Mouse (Mus musculus) thymus, postnatal 4 days (tissue): ENCODE measurements around the gene Gstm5.

Source experiments
- DNase-seq: peaks from one replicate; pipeline ENCODE4 v3.0.0; 2021

Gene Gstm5

GRCm38 (mm10) chr3:107932128-107932527, 36.5 kb downstream of the Gstm5 start:
- DNase-seq, result no peak

DNA sequence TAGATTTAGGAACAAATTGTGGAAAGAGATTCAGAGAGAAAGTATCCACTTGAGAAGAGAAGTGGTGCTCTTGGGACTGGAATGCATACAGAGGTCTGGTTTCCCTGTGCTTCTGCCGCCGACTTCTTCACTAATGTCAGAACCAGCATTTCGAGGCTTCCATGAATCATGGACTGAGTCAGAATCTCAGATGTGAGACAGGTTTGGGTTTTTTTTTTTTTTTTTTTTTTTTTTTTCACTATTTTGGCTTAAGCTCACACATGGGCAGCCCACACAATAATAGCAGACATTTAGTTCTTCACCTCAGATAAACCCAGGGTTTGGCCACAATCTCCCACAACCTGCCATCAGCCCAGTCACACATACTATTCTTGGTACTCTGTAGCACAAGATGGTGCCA, 39.6 kb downstream of the Gstm5 start:
- DNase-seq, result no peak

GRCm38 (mm10) chr3:107935888-107936287, 40.3 kb downstream of the Gstm5 start:
- no peak for DNase-seq

- DNase-seq, result peak; percentile 68
Measured at GRCm38 (mm10) chr3:107939403-107939802, 43.8 kb downstream of the Gstm5 start.

DNA sequence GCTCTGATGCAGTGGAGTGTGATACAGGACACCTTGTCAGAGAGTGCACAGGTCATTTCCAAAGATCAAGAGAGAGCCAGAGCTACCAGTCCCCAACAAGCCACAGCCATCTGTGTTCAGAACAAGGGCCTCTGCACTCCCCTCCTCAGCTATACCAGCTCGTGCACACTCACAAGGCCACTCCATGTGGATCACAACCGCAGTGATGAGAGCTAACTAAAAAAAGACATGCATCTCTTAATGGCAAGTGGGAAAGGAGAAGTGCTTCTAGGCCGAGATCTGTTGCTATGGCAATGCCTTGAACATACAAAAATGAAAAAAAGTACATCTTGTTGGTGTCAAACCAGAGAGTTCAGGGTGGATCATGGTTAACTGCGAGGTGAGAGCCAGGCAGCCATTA, 44.2 kb downstream of the Gstm5 start:
- DNase-seq, result no peak

DNA sequence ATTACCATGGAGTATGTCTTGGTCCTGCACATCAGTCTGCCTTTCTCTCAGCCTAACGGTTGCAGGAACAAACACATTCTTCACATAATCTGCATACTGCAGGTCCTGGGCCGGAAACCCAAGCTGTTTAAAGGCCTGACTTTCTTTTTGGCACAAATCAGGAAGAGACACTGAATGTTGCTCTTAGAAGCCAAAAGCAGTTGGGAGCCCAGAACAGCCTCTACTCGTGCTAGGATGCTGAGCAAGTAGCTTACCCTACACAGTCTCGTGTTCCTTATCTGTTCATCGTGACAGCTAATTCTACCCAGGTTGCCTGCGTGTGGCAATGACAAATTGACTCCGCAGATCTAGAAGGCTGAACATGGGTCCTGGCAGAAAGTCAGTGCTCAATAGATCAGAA, 44.9 kb downstream of the Gstm5 start:
- no peak for DNase-seq

DNA sequence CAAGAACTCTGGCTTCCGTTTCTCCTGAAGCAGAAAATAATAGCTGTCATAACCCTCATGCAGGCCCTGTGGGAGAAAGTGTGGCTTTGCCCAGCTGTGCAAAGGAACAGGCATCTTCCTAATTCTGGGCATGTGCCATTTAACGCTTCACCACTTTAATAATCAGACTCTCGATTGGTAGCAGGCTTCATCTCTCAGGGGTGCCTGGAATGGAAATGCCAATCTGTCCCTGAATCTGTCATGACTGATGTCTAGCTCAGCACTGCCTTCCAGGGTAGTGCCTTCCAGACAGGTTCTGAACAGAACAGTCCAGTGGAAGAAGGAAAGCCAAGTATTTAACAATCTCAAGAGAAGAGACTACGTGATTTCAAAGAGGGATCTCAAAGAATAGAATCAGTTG, 45.6 kb downstream of the Gstm5 start:
- no peak for DNase-seq

DNA sequence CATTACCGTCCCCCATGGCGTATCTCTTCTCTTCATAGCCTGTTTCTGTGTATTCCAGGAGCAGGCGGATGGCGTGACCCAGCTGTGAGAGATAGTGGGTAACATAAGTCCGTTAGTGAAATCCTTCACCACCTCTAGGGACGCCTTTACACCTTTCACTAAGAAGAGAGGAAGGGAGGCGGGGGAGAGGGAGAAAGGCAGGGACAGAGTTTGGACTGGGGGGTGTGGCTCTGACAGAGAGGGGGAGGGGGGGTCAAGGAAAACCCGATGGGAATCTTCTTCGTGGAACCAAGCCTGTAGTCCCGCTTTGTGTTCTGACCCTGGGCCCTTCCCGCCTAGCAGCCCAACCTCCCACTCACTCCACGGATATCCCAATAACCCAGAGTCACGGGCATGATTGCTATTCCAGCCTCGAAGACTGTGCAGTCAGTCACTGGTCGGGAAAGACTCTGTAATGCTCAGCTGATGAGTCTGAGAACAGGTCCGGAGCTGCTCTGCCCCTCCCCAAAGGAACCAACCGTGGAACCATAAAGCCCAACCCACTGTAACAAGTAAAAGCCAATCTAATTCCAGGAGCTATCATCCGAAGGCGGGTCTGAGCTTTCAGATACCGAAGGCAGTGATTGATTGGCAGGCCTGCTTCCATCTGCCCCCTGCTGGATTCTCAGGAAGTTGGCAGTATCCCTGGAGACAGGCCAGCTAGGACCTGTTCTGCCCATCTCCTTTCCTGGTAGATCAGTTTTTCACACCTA, 47.8 kb downstream of the Gstm5 start, which contains the start of gene Gstm6:
Gene Gstm6, minus strand, starts transcription at position 511 of the 752 bp plus-strand sequence.
- no peak for DNase-seq

- DNase-seq, result peak; percentile 46
Measured at GRCm38 (mm10) chr3:107945729-107946128, 50.1 kb downstream of the Gstm5 start.
